27 mouse cellular contexts compared by ENCODE assay signal in genomic region chr6:100810117-100810516, GRCm38 (mm10).
"Had no signal": no experiment of that assay in that cellular context is flagged by ENCODE, and none has a peak within 500 bp of the region (broad histone marks: within the 10 kb centered on the region; RNA-seq: fewer than 3 reads in every experiment).

No protein-coding gene starts in this region.

- ATAC-seq: hindbrain, postnatal 0 days; intestine, embryonic 16.5 days; liver, embryonic 12.5 days had no signal

- DNase-seq: gastrocnemius, adult 2 months; gastrocnemius, postnatal 10 days; gastrocnemius, postnatal 25 days; heart, adult 2 months; heart, postnatal 14 days; heart, postnatal 36 days; kidney, adult 11 months; kidney, adult 2 months; kidney, adult 9 months; kidney, postnatal 14 days; kidney, postnatal 36 days; layer of hippocampus, adult 9-11 months; layer of hippocampus, postnatal 36 days; left cerebral cortex, postnatal 4 days had no signal

- H3K27ac ChIP-seq: gastrocnemius, adult 2 months; heart, adult 2 months; heart, embryonic 13.5 days; heart, embryonic 15.5 days; hindbrain, embryonic 13.5 days; hindbrain, embryonic 15.5 days; hindbrain, postnatal 0 days; kidney, embryonic 15.5 days; kidney, postnatal 0 days; limb, embryonic 13.5 days; limb, embryonic 15.5 days; liver, embryonic 12.5 days; liver, embryonic 14.5 days had no signal

- H3K36me3 ChIP-seq: heart, embryonic 13.5 days; heart, embryonic 15.5 days; hindbrain, embryonic 13.5 days; hindbrain, embryonic 15.5 days; kidney, embryonic 15.5 days; limb, embryonic 15.5 days; liver, embryonic 12.5 days had no signal

- H3K9ac ChIP-seq: heart, embryonic 13.5 days; heart, embryonic 15.5 days; hindbrain, embryonic 13.5 days; hindbrain, embryonic 15.5 days; kidney, embryonic 15.5 days; limb, embryonic 13.5 days; limb, embryonic 15.5 days; liver, embryonic 12.5 days; liver, embryonic 14.5 days had no signal

- H3K4me3 ChIP-seq: gastrocnemius, adult 2 months; heart, adult 2 months; heart, embryonic 13.5 days; heart, embryonic 15.5 days; hindbrain, embryonic 13.5 days; hindbrain, embryonic 15.5 days; kidney, embryonic 15.5 days; limb, embryonic 13.5 days; limb, embryonic 15.5 days; liver, embryonic 12.5 days had no signal

- H3K9me3 ChIP-seq: heart, embryonic 13.5 days; heart, embryonic 15.5 days; hindbrain, embryonic 13.5 days; hindbrain, embryonic 15.5 days; kidney, embryonic 15.5 days; limb, embryonic 13.5 days; limb, embryonic 15.5 days; liver, embryonic 12.5 days had no signal

- H3K4me1 ChIP-seq: heart, embryonic 13.5 days; heart, embryonic 15.5 days; hindbrain, embryonic 13.5 days; hindbrain, embryonic 15.5 days; kidney, embryonic 15.5 days; limb, embryonic 13.5 days; limb, embryonic 15.5 days; liver, embryonic 12.5 days had no signal

- H3K4me2 ChIP-seq: heart, embryonic 11.5 days; heart, embryonic 13.5 days; heart, embryonic 15.5 days; hindbrain, embryonic 13.5 days; hindbrain, embryonic 15.5 days; kidney, embryonic 15.5 days; limb, embryonic 13.5 days; limb, embryonic 15.5 days; liver, embryonic 12.5 days had no signal

- H3K27me3 ChIP-seq: heart, embryonic 13.5 days; heart, embryonic 15.5 days; hindbrain, embryonic 13.5 days; hindbrain, embryonic 15.5 days; kidney, embryonic 15.5 days; limb, embryonic 13.5 days; limb, embryonic 15.5 days; liver, embryonic 12.5 days had no signal
